Mouse (Mus musculus) monocyte, adult 2 months (primary cell): Measurements from ENCODE around the gene Fancf.

Experiments used
- DNase-seq, 2 experiments: peaks; one replicate each; pipeline ENCODE4 v3.0.0; 2022; ENCODE audit warnings: low spot score in 2 of 2, low read depth in 1 of 2

Fancf gene

DNA sequence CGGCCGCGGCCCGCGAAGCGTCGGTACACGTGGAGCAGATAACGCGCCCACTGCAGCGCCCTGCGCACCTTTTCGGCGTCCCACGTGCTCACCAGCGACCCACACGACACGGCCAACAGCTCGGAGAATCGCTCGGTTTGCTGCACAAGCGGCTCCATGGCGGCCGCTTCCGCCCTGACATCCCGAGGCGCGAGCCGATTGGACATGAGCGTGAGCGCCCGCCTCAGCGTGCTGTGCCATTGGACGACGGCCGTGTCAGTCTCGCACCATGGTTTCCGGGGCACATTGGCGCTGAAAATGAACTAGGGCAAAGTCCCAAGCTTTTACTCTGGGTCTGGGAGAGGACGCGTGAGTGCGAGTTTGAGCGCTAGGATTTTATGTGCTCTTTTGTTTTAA is at the start of gene Fancf:
Gene Fancf, minus strand, starts transcription at position 171 of the 396 bp plus-strand sequence.
- peak; percentile 76 to 92 for DNase-seq

DNA sequence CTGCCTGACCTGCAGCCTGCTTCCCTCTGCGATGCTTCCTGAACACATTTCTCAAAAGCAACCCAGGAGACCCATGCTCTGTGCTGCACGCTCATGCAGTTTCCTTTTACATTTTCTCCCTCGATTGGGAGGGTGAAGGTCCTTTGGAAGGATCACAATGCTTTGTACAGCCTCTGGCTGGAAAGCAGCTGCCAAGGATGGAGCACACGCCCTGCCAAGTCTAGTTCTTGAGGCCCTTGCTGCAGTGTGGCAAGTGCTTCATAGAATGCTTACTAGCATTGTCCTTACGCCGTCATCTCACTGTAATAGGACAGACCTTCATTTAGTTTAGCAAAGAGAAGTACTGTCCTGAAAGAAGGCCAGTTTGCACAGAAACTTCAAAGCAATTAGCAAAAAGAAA is 37.0 kb upstream of the Fancf start:
- no peak for DNase-seq

DNA sequence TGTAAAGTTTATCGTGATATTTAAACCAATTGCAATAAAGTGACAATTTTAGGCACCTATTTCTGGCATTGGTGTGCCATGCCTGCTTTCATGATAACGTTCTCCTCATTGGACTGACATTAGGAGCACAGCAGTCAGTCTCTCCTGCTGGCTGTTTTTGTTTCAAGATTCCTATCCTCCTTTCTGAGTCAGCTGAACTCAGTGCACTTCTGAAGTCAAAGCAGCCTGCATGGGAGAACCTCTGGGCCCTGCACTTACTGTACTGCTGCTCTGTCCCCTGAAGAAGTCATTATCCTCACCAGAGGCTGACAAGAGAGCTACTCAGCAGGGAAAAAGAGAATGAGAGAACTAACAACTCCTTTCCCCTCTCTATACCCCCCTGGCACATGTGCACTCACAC is 32.9 kb upstream of the Fancf start:
- no peak for DNase-seq

DNA sequence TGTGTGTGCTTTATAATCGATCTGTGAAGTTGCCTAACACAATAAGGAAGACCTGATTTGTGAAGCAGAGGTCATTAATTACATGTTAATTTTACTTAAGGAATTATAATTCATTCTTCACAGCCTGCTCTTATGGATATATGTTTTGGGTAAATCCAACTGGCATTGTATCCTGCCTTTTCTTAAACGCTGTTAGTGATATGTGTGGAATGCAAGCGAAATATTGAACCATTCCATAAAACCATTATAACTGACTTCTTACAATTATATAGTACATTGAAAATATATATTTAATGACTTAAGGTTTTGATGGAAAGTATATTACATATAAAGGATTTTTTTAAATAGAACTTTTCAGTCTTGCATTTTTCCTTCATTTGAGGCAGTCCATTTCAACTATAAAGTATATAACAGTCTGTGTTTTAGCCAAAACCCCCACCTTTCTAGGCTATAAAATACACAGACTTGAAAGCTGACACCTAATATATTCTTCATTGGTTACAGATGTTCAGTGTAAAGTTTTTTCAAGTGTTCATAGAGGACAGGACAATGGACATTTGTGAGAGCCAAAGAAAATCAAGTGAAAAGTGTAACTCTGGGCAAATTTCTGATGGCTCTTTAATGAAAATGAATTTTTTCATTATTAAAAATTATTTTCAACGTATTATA is 32.2 kb upstream of the Fancf start:
- DNase-seq, result no peak

DNA sequence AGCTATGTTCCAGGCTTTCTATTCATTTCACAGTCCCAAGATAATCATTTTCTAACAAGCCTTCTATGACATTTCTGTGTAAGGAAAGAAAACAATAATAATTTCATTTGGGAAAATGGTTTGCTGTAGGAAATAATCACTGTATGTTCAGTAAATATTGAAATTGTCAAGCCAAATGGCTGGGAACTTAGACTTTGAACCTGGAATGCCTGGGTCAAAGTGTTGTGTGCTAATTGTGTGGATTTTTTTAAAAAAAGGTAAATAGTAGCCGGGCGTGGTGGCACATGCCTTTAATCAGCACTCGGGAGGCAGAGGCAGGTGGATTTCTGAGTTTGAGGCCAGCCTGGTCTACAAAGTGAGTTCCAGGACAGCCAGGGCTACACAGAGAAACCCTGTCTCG is 30.9 kb upstream of the Fancf start:
- no peak for DNase-seq

DNA sequence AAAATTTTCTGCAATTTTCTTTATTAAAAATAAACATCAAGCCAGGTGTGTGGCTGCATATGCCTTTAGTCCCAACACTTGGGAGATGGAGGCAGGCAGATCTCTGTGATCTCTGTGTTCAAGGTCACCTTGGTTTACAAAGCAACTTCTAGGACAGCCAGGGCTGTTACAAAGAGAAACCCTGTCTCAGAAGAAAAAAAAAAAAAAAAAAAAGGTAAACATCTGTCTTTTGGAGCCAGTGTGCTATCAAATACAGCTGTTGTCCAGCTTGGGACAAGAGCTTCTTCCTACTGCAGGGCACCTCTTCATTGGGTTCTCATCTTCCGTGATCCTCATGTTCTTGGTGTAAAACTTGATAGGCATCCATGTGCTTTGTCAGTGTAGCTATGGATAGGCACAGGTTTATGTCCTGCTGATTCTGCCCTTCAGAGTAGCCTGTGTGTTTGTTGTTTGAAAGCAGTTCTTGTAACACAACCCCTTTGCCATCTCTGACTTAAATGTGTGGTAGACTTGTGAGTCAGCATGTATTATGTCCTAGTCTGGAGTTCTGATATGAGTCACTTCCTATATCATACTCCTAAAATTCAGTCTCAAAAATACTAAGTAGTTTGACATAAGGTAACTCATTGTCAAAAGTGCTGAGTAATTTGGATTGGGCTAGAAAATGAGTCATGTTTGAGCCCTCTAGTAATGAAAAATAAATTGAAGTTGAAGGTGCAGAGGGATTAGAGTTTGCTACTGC is 30.3 kb upstream of the Fancf start:
- DNase-seq, result no peak

DNA sequence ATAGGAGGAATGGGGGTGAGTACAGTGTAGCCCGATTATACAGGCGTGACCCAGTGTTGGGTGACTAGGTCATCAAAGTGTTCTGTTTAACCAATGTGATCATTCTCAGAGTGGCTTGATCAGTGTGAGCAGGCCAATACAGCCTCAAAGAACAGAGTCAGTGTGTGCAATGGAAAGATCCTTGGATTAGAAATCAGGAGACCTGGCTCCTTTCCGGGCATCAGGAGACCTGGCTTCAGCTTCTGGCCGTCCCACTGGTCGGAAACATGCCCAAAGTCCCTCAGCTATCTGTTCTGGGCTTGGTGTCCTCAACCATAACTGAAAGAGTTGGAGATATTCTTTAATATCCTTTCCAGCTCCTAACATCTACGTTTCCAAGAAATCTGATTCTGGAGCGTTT is 27.5 kb upstream of the Fancf start:
- DNase-seq, result no peak

DNA sequence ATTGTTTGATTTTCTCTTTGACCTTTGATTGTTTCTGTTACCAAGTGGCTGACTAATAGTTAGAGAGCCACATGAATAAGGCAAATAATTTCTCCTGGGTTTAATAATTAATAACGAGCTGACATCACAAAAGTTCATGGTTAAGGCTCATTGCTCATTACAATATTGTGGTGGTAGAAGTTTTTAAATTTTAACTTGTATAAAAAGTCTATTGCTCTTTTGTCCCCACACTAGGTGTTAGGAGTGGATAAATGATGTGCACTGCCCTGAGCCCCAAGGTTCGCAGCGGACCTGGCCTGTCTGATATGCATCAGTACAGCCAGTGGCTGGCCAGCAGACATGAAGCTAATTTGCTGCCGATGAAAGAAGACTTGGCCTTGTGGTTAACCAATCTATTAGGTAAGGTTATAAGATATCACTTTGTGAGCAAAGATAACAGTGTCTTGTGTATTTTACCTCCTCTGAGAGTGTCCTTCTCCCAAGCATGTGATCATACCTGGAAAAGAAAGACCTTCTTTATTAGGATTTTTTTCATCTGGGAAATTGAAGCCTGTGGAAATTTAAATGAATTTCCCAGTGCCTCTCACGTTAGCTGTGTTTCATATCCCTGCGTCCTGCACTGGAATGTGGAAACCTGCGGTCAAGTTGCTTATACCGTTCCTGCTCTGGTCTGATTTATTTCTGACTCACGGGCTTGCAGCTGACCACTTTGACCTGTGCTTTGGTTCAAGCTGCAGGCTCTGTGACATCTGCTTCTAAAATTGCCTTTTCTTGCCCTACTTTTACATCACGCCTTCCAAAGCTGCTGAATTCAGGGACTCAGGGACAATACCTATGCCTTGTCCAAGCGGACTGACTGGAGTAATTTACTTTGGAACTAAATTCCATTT is 25.9 kb upstream of the Fancf start:
- no peak for DNase-seq

DNA sequence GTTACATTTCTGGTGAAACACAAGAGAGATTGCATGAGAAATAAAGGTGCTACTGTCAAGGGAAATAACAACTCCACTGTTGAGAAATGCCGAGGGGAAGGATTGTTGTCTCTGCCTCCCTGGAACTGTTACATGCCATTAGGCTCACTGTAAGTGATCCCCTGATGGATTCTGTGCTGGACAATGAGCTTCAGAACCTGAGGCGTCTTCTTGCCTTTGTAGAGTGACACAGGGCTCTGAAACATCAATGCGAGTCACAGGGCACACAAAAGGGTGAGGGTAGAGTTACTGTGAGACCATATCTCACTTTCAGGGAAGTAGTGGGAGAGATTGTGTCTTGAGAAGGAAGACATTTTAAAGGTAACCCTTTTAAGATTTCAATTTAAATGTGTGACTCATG is 23.3 kb upstream of the Fancf start:
- no peak for DNase-seq

DNA sequence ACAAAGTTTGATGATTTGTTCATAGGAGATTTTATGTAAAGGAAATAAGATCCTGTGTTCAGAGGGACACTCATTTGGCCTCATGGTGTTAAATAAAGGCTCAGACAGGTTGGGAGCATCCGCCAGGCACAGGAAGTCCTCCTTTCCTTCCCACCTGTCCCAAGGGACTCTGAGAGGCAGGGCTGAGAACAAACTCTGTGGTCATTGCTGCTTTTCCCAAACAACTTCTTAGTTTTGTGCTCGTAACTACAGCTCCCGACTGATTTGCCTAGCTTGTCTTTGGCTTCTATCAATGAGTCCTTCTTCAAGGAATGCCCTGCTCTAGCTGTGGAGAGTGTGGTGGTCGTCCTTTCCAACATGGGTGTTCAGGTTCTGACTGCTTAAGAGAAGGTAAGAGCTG is 18.1 kb upstream of the Fancf start:
- no peak for DNase-seq

DNA sequence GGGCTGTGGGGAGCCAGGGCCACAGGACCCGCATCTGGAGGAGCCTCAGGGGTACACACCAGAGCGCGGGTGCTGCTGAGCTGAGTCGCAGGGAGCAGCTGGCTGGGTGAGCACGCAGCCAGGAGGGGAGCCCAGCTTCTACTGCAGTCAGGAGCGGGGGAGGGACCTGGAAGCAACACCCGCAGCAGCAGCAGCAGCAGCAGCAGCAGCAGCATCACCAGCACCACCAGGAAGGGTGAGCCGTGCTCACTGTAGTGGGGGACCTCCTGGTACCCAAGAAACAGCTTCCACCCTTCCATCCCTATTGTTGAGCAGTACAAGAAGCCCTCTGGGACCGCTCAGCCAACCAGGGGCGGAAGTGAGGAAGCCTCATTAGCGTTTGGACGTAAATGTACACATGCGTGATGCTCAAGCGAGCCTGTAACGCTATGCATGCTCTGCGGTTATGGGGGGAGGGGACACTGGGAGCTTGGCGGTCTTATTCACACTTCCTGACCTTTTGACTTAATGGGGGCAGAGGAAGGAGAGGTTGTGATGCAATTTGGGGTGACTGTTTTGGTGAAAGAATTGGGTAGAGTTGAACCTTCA is 17.2 kb upstream of the Fancf start:
- peak; percentile 21 for DNase-seq

DNA sequence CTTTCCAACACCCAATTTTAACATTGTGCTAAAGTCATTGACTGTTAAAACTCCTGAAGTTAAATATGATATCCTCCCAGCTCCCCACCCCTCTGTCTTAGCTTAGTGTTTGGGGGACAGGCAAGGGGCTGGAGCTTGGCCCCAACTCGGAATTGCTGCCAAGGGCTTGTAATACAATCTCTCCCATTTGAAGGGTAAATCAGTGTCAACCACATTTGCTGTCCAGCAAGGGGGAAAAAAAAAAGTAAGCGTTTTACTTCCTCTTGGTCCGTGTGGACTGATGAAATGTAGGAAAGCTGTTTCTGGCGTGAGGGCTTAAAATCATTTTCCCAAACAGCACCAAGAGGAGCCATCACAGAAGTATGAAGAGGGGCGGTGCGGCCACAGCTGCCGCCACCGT is 16.7 kb upstream of the Fancf start:
- DNase-seq, result no peak

DNA sequence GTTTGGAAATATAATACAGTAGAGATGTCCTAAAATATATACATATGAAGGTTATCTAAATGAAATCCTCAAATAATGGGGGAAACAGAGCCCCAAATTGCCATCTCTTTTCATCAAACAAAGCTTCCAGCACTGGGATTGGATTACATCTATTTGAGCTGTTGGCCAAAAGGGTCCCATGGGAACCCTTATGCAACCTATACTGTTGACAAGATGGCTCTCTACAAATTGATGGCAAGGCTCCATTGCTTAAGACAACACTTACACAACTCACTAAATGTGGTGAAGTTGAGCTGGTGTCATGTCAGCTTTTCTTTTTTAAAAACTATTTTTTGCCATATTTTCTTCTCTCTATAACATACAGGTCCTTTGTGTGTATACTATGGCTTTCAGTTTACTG is 14.2 kb upstream of the Fancf start:
- DNase-seq, result no peak

DNA sequence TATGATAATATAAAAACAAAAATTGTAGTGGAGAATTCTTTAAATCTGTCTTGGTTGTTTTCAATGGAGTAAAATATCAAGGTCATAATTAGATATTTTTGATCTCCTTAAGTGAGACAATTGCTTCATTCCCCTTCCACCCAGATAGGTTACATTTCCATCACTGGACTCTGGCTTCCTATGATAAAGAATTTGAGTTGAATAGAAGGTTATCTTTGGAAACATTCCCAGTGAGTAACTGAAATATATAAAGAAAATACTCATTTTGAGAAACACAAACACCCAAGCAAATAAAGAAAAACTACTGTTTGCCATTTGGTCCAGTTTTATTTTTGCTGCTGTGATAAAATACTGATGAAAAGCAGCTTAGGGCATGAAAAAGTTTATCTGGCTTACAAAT is 10.5 kb upstream of the Fancf start:
- DNase-seq, result no peak

DNA sequence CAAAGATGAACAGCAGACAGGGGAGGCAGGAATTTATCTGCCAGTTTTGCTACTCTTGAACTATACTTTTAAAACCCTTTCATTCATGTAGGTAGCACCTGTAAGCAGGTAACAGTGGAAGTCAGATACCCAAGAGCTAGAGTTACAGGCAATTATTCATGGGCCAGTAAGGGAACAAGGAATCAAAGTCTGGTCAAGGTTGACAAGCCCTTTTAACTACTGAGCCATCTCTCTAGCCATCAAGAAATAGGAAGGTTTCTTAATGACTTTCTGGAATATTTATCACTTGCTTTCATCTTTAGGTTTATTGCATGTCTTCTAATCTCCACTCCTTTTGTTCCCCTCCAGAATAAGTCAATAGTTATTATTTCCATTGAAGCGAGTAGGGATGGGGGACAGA is 10.0 kb upstream of the Fancf start:
- no peak for DNase-seq

DNA sequence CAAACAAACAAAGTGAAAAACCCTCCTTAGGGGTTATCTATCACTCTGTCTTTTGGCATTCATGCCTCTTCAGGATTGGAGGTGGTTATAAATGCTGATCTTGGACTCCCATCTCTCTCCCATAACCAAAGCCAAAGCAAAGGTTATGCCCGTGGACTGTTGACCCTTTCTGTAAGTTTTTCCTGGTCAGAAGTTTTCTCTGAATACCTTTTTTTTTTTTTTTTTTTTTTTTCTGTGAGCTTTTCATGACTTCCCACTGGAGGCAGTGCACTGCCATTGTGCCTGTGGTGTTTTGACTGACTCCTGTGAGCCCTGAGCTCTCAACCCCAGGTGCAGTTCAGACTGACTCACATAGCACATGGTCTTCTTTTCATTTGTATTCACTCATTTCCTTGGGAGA is 5.9 kb upstream of the Fancf start:
- no peak for DNase-seq

DNA sequence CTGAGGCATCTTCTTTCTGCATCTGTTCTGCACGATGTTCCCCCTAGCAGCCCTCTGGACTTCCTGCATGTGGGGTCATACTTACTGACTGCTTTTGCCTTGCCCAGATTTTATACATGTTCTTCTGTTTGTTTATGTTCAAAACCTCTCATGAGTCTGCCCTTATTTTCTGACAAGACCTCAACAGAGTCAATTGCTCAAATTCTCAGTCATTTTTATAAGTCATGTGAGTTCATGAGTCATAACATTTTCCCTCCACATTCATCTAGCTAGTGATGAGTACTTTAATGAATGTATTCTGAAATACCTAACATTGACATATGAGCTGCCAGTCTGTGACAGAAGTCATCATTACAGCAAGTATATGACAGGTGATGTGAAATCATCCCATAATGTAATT is 3.3 kb upstream of the Fancf start:
- no peak for DNase-seq

DNA sequence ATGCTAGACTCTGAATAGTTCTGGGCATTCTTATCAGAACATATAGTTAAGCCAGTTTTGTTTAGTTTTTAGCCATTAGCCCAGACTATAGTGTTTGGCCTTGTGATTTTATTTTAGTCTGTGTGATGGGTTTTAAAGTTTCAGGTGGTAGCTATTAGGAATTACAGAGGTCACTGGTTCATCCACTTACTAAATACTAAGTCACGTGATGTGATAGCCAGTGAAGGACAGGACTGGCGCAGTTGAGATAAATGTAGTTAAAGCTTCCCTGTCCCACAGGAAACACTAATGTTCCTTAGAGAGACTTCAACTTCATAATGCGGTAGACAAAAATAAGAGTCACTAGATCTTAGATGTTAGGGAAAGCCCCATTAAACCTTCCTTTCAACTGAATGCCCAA is 775 bp upstream of the Fancf start:
- DNase-seq, result no peak

DNA sequence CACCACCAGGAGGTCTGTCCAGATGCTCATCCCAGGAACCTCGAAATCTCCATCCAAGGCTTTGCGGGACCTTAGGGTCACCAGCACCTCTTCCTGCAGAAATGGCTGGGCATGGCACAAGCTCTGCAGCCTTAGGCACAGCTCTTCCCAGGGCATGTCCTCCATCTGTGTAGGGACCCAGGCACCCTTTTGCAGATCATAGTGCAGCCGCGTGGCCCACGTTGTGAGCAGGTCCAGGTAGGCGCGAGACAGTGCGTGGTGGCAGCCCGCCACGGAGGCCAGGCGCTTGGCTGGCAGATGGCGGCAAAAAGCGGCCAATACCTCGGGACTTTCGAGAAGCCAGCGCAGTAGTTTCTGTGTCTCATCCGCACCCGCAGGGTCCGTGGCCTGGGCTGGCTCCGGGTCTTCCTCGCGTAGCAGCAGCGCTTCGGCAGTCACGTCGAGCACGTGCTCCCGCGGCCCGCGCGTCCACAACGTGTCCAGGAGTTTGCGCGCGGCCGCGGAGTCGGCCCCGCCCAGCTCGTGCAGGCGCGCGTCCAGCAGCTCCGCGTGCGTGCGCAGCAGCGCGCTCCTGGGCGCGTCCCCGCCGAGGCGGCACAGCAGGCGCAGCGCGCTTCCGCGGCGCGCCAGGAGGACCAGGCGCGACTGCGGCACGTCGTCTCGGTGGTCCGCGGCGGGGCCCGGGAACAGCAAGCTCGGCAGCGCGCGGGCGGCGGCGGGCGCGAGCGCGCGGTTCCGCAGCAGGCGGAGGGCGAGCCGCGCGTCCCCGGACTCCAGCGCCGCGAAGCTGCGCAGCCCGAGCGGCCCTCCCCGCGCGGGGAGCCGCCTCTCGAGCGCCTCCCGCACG is 594 bp downstream of the Fancf start, which contains the start of gene Gas2:
Gene Gas2, plus strand, starts transcription at position 766 of the 847 bp plus-strand sequence.
- peak; percentile 54 to 74 for DNase-seq

DNA sequence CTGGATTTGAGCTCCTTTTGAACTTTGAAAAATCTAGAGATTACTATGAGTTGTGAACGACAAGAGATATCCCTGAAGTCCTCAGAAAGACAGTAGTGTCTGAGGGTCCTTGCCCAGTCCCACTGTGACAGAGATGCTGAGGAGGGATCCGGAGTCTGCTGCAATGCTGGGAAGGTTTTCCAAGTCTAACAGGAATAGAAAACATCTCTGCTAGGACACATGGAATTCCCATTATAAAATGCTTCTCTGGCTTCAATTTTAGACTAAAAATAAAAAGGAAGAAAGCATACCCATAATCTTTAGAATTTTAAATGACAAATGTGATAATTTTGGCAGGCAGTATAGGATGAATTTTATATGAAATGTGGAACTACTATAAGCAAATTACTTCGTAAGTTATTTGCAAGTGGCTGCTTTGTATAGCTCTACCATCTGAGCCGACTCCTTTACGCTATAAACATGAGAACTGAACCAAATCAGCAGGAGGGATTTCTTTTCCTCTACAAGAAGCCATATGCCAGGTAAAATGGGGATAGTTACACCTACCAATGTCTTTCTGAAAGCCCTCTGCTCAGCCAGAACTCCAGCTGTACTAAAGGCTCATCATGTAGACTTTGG is 10.1 kb downstream of the Fancf start:
- no peak for DNase-seq
